Mouse (Mus musculus): ENCODE measurements around the gene Ubtf. TPM values are rescaled to one million over a fixed set of nuclear protein-coding genes. Genes with fewer than 3 reads are reported as not detected.
A peak's percentile ranks its signal among the peaks of the same experiment; 100 is the strongest.

Ubtf gene
- total and polyA plus RNA-seq, 3 experiments = 14.9 to 59.4 (median 52.5) TPM

GRCm38 (mm10) chr11:102258521-102258920 lies 61.0 kb downstream of the Ubtf start:
- no peak for DNase-seq
- TF ChIP-seq EP300 (IDR thresholded peaks at IDR 0.05; ENCODE audit: insufficient read depth, low read depth, low read length) = no peak
- TF ChIP-seq POLR2A (IDR thresholded peaks at IDR 0.05; ENCODE audit: insufficient read depth, low read depth, low read length) = no peak
- peak; percentile 43 for TF ChIP-seq CTCF (IDR thresholded peaks at IDR 0.05)
- Histone ChIP-seq H3K27me3 (ENCODE audit: control insufficient read depth, insufficient read depth, low read length) (no peaks in the 10 kb centered on the region), H3K36me3 (ENCODE audit: control insufficient read depth, insufficient read depth, low read length) (no peaks in the 10 kb centered on the region), H3K4me1 (ENCODE audit: control insufficient read depth, insufficient read depth, low read length) (peaks cover 3% of the 10 kb centered on the region; the same call in 1 of the 2 replicates), H3K9ac (ENCODE audit: low read depth, low read length) (no peak overlapping the region), H3K27ac (no peak overlapping the region), H3K4me3 (no peak overlapping the region), H3K79me2 (replicated peaks; ENCODE audit: control insufficient read depth, insufficient read depth, low read length) (no peaks in the 10 kb centered on the region)
- intact Hi-C loops (cut with DNase I) = no loop called here
- WGBS = 92% methylated on average over 3 of the region's 3 CpGs

GRCm38 (mm10) chr11:102258095-102258494 lies 61.4 kb downstream of the Ubtf start:
- intact Hi-C loops (cut with DNase I) = no loop called here
- no peak for DNase-seq
- H3K4me1 ChIP-seq (ENCODE audit: control insufficient read depth, insufficient read depth, low read length) = peaks cover 3% of the 10 kb centered on the region; the same call in 1 of the 2 replicates
- TF ChIP-seq CTCF (IDR thresholded peaks at IDR 0.05) = no peak
- no peak for TF ChIP-seq EP300 (IDR thresholded peaks at IDR 0.05; ENCODE audit: insufficient read depth, low read depth, low read length)
- no peak for TF ChIP-seq POLR2A (IDR thresholded peaks at IDR 0.05; ENCODE audit: insufficient read depth, low read depth, low read length)
- H3K9ac ChIP-seq (ENCODE audit: low read depth, low read length) = no peak overlapping the region
- H3K36me3 ChIP-seq (ENCODE audit: control insufficient read depth, insufficient read depth, low read length) = no peaks in the 10 kb centered on the region
- H3K4me3 ChIP-seq = no peak overlapping the region
- 75% methylated on average over 6 of the region's 6 CpGs for WGBS
- no peak overlapping the region for H3K27ac ChIP-seq
- H3K79me2 ChIP-seq (replicated peaks; ENCODE audit: control insufficient read depth, insufficient read depth, low read length) = no peaks in the 10 kb centered on the region
- no peaks in the 10 kb centered on the region for H3K27me3 ChIP-seq (ENCODE audit: control insufficient read depth, insufficient read depth, low read length)

- Histone ChIP-seq H3K36me3 (ENCODE audit: control insufficient read depth, insufficient read depth, low read length) (no peaks in the 10 kb centered on the region), H3K27ac (no peak overlapping the region), H3K9ac (ENCODE audit: low read depth, low read length) (no peak overlapping the region), H3K79me2 (replicated peaks; ENCODE audit: control insufficient read depth, insufficient read depth, low read length) (no peaks in the 10 kb centered on the region), H3K27me3 (ENCODE audit: control insufficient read depth, insufficient read depth, low read length) (no peaks in the 10 kb centered on the region), H3K4me1 (ENCODE audit: control insufficient read depth, insufficient read depth, low read length) (peaks cover 3% of the 10 kb centered on the region; the same call in 1 of the 2 replicates), H3K4me3 (no peak overlapping the region)
- TF ChIP-seq POLR2A (IDR thresholded peaks at IDR 0.05; ENCODE audit: insufficient read depth, low read depth, low read length) (no peak), CTCF (IDR thresholded peaks at IDR 0.05) (peak; percentile 47), EP300 (IDR thresholded peaks at IDR 0.05; ENCODE audit: insufficient read depth, low read depth, low read length) (no peak)
- WGBS = 61% methylated on average over 9 of the region's 9 CpGs
- no peak for DNase-seq
- intact Hi-C loops (cut with DNase I) = no loop called here
These were observed 62.0 kb downstream of the Ubtf start for GRCm38 (mm10) chr11:102257514-102257913.

Other genes with a start within 250 kb of the Ubtf start
- 1 to 10 TPM; 2.3 to 2.6 TPM for gene Mpp2, start 231.2 kb downstream of the Ubtf start, total RNA-seq (2021)
- gene Mpp2, start 231.2 kb downstream of the Ubtf start, polyA plus RNA-seq (2012; rRNA removed) = 5.3 and 5.6 TPM in 2 replicates
- gene Ppy, start 218.4 kb downstream of the Ubtf start, total RNA-seq (2021) = not detected
- gene Ppy, start 218.4 kb downstream of the Ubtf start, polyA plus RNA-seq (2012; rRNA removed) = not detected in 2 replicates
- gene Pyy, start 211.9 kb downstream of the Ubtf start, total RNA-seq (2021) = not detected
- not detected in 2 replicates for gene Pyy, start 211.9 kb downstream of the Ubtf start, polyA plus RNA-seq (2012; rRNA removed)
- gene Nags, start 174.2 kb downstream of the Ubtf start, total RNA-seq (2021) = not detected
- gene Nags, start 174.2 kb downstream of the Ubtf start, polyA plus RNA-seq (2012; rRNA removed) = 0.06 and 0.12 TPM in 2 replicates
- 10 to 100 TPM; 12.2 to 13.6 TPM for gene Tmem101, start 163.3 kb downstream of the Ubtf start, total RNA-seq (2021)
- gene Tmem101, start 163.3 kb downstream of the Ubtf start, polyA plus RNA-seq (2012; rRNA removed) = 19.5 and 20.7 TPM in 2 replicates
- 10 to 100 TPM; 49.4 to 50.2 TPM for gene Lsm12, start 134.4 kb downstream of the Ubtf start, total RNA-seq (2021)
- gene Lsm12, start 134.4 kb downstream of the Ubtf start, polyA plus RNA-seq (2012; rRNA removed) = 32.5 and 42.4 TPM in 2 replicates
- gene G6pc3, start 130.1 kb downstream of the Ubtf start, total RNA-seq (2021) = 10 to 100 TPM; 44.8 to 50.6 TPM
- gene G6pc3, start 130.1 kb downstream of the Ubtf start, polyA plus RNA-seq (2012; rRNA removed) = 89.9 and 95.3 TPM in 2 replicates
- gene Hdac5, start 89.6 kb downstream of the Ubtf start, total RNA-seq (2021) = 100 to 1,000 TPM; 113 to 137 TPM
- 92.6 and 98.5 TPM in 2 replicates for gene Hdac5, start 89.6 kb downstream of the Ubtf start, polyA plus RNA-seq (2012; rRNA removed)
- under 1 TPM; 0.26 to 0.32 TPM for gene BC030867, start 70.9 kb downstream of the Ubtf start, total RNA-seq (2021)
- gene BC030867, start 70.9 kb downstream of the Ubtf start, polyA plus RNA-seq (2012; rRNA removed) = 0.45 and 0.56 TPM in 2 replicates
- 1 to 10 TPM in 1 of 2 experiments, under 1 TPM in 1; 0.89 to 1.1 TPM for gene Asb16, start 51.0 kb downstream of the Ubtf start, total RNA-seq (2021)
- 0.70 and 0.74 TPM in 2 replicates for gene Asb16, start 51.0 kb downstream of the Ubtf start, polyA plus RNA-seq (2012; rRNA removed)
- 10 to 100 TPM; 22.9 to 26.2 TPM for gene Tmub2, start 34.8 kb downstream of the Ubtf start, total RNA-seq (2021)
- gene Tmub2, start 34.8 kb downstream of the Ubtf start, polyA plus RNA-seq (2012; rRNA removed) = 32.8 and 43.2 TPM in 2 replicates
- gene Atxn7l3, start 23.1 kb downstream of the Ubtf start, total RNA-seq (2021) = 10 to 100 TPM; 19.0 to 21.7 TPM
- gene Atxn7l3, start 23.1 kb downstream of the Ubtf start, polyA plus RNA-seq (2012; rRNA removed) = 17.4 and 21.2 TPM in 2 replicates
- 10 to 100 TPM in 1 of 2 experiments, under 1 TPM in 1; 0.42 to 10.3 TPM for gene Slc4a1, start 46.5 kb upstream of the Ubtf start, total RNA-seq (2021)
- 0.91 and 4.4 TPM in 2 replicates for gene Slc4a1, start 46.5 kb upstream of the Ubtf start, polyA plus RNA-seq (2012; rRNA removed)
- under 1 TPM in 1 of 2 experiments, not detected in 1; 0.66 TPM for gene Rundc3a, start 73.7 kb upstream of the Ubtf start, total RNA-seq (2021)
- 0.23 and 0.32 TPM in 2 replicates for gene Rundc3a, start 73.7 kb upstream of the Ubtf start, polyA plus RNA-seq (2012; rRNA removed)
- gene Slc25a39, start 88.2 kb upstream of the Ubtf start, total RNA-seq (2021) = 100 to 1,000 TPM; 196 to 213 TPM
- gene Slc25a39, start 88.2 kb upstream of the Ubtf start, polyA plus RNA-seq (2012; rRNA removed) = 307 and 331 TPM in 2 replicates
- 10 to 100 TPM; 83.4 to 86.9 TPM for gene Grn, start 110.6 kb upstream of the Ubtf start, total RNA-seq (2021)
- gene Grn, start 110.6 kb upstream of the Ubtf start, polyA plus RNA-seq (2012; rRNA removed) = 118 and 119 TPM in 2 replicates
- gene Fam171a2, start 127.9 kb upstream of the Ubtf start, total RNA-seq (2021) = 1 to 10 TPM; 3.8 to 3.9 TPM
- gene Fam171a2, start 127.9 kb upstream of the Ubtf start, polyA plus RNA-seq (2012; rRNA removed) = 7.7 and 8.3 TPM in 2 replicates
- 10 to 100 TPM in 1 of 2 experiments, 1 to 10 TPM in 1; 3.1 to 14.5 TPM for gene Itga2b, start 150.4 kb upstream of the Ubtf start, total RNA-seq (2021)
- 3.5 and 6.9 TPM in 2 replicates for gene Itga2b, start 150.4 kb upstream of the Ubtf start, polyA plus RNA-seq (2012; rRNA removed)
- gene Gpatch8, start 236.7 kb upstream of the Ubtf start, total RNA-seq (2021) = 10 to 100 TPM; 14.8 to 18.0 TPM
- gene Gpatch8, start 236.7 kb upstream of the Ubtf start, polyA plus RNA-seq (2012; rRNA removed) = 11.7 and 16.8 TPM in 2 replicates